Mouse (Mus musculus) cerebellum, adult 9-11 months (tissue): ENCODE results near the gene Lonp2.
A peak's percentile ranks its signal among the peaks of the same experiment; 100 is the strongest.

Experiments used
- DNase-seq: peaks from one replicate; pipeline ENCODE4 v3.0.0; 2022

The Lonp2 gene

DNA sequence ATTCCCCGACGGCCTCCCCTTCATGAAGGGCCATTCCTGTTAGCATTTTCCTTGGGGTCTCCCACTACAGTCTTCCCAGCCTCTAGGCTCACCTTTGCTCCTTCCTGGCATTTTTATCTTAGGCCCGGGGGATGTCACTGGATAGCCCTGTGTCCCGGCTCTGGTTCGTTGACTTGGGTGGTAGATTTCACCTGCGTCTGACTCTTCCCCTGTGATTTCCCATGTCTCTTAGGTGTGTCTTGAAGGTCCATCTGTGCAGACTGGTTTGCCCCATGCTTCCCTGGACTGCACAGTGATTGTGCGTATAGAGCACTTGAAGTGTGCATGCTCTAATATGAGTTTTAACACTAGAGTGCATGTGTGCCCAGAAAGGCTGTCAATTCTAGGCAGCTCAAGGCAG is 1.1 kb downstream of the Lonp2 start:
- DNase-seq, result peak; percentile 18

DNA sequence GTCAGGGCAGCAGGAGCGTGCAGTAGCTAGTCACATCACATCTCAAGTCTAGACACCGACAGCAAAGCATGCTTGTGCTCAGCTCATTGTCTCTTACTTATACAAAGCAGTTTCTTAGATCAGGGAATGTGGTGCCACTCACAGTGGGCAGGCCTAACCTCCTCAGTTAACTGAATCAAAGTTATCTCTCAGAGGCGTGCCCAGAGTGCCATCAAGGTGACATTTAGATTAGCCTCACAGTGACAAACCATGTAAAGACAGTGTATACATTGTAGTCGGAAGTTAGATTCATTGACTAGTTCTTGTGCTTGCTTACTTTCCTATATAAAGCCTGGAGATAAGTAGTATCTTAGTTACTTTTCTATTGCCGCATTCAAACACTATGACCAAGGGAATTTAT is 6.4 kb downstream of the Lonp2 start:
- no peak for DNase-seq

DNA sequence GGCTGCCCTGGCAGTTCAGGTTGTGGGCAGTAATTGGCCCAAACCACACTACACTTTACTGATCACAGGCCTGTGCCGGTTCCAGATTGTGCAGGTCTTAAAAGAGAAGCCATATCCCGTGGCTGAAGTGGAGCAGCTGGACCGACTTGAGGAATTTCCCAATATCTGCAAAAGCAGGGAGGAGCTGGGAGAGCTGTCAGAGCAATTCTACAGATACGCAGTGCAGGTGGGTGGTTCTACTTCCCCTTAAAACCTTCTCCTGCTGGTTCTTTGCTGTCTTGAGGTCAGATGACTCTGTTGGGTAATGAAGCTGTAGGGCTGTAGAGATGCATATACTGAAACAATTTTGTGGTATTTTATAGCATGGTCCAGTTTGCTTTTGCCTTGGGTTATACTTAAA is 7.6 kb downstream of the Lonp2 start:
- no peak for DNase-seq

DNA sequence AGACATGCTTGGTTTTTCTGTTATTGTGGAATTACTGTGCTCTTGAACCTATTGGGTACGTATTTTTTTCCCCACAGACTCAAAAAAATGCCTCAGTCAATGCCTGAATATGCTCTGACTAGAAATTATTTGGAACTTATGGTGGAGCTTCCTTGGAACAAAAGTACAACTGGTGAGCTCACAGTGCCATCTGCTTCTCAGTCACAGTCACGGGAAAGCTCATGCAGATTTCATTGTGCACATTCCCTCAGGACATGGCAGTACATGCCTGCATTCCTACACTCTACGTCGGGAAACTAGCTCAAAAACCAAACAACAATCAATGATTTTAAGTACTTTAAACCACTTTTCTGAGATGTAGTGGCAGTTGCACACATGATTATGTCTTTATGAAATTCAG is 14.0 kb downstream of the Lonp2 start:
- no peak for DNase-seq

DNA sequence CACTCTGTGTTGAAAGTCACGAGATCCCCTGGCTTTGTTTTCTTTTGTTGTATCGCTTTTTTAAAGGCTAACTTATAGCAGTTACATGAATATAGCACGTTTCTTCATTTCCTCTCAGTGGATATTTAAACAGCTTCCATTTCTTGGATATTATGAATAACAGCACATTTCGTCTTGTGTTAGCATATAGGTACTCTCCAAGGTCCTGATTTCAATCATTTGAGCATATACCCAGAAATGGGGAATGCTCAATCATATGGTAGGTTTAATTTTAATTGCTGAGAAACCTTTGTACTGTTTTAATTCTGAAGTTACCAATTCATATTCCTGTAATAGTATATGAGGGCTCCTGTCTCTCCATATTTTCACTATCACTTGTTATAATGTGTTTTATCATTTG is 15.1 kb downstream of the Lonp2 start:
- no peak for DNase-seq

DNA sequence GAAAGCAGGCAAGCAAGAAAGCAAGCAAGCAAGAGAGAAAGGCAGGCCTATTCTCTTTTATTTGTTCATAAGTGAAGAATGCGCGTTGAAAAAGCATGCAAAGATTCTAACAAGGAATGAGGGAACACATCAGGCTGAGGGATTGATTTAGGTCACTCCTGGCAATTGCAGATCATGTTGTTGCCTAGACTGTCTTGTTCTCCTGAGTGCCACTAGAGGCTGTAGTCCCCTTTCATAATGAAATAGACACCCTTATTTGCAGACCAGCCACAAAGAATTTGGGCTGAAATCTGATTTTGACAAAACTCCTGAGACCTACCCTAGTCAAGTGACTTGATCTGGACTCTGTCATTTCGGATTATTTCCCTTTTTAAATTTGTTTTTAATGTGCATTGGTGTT is 18.8 kb downstream of the Lonp2 start:
- DNase-seq, result no peak

DNA sequence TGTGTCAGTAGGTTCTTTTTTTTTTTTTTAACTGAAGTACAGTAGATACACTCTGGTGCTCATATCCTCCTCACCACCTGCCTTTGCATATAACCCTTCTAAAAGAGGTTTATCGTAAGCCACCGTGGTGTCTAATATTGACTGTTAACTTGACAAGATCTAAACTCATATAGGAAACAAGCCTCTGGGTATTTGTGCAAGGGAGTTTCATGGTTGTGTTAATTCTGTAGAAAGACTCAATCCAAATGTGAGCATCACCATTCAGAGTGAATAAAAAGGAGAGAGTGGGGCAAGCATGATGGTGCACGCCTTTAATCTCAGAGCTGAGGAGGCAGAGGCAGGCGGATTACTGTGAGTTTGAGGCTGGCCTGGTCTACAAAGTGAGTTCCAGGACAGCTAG is 20.8 kb downstream of the Lonp2 start:
- DNase-seq, result no peak

DNA sequence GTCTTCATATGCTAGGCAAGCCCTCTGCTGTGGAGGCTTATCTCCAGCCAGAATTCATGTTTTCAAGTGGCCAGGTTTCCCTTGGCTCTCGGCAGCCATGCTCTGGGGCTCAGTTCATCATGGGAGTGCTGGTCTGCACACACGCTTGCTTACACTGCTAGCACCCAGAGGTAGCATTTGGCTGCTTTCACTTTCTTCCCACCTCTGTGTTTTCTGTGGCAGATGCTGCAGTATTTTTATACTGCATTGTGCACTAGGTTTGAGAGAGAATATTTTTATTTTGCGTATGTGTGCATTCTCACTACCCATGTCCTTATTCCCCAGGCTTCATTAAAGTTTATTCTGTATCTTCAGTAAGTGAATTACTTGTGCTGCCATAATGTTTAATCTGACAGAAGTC is 23.9 kb downstream of the Lonp2 start:
- DNase-seq, result no peak

DNA sequence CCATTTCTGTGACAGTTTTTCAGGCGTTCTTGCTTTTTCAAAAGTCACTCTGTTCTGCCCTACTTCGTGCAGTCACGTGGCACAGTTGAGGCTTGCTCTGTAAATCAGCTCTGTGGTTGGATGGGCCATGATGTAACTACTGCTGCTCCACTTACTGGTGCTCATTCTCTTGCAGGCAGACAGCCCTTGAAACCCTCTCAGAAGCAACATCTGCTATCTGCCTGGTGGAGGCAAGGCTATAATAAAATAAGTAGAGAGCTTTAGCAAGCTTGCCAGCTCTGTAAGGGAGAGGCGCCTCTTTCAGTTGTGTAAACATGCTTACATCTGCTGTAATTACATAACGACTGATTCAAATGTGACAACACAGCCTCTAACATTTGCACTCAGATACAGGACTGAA is 27.6 kb downstream of the Lonp2 start:
- DNase-seq, result peak; percentile 36

DNA sequence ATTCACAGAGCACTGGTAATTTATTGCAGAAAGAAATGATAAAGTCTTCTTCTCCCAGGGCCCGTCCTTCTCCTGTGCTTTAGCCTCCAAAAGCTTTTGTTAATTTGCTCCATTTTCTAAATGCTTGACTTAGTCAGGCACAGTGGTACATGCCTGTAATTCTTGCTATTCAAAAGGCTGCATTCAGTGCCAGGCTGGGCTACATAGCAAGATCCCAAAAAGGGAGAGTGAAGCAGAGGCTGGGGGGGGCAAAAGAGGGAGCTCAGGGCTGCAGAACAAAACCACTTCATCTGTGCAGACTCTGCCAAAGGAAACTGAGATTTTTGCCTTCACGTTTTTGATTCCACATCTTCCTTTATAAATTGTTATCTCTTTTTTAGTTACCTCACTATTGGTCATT is 28.7 kb downstream of the Lonp2 start:
- no peak for DNase-seq

DNA sequence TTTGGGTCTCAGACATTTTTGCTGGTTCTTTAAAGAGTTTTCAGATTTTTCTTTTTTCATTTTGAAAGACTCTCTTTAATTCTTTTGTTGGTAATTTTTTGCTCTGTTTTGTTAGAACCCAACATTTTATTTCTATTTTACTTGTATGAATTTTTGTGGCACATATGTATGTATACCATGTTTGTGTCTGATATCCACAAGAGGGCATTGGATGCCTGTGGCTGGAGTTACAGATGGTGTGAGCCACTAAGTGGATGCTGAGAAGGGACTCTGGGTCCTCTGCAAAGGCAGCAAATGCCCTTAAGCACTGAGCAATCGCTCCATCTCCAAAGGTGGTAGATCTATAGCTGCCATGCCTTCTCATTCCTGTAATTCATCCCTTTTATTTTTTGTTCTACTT is 30.7 kb downstream of the Lonp2 start:
- no peak for DNase-seq

DNA sequence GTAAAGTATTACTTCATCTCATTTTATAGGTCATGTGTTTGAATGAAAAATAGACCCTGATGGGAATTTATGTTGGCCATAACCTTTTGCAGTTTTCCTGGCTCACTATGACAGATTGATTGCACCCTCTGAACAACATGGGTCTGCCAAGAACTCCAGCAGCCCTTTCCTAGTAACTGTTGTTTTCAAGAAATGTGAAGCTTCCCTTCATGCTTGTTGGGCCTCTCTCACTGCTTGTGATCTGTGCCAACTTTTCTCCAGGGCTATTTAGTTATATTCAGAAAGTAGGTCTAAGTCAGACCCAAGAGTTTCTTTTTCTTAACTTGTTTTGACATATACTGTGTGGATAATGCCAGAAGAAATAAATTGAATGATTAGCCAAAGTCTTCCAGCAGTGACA is 44.9 kb downstream of the Lonp2 start:
- DNase-seq, result no peak

DNA sequence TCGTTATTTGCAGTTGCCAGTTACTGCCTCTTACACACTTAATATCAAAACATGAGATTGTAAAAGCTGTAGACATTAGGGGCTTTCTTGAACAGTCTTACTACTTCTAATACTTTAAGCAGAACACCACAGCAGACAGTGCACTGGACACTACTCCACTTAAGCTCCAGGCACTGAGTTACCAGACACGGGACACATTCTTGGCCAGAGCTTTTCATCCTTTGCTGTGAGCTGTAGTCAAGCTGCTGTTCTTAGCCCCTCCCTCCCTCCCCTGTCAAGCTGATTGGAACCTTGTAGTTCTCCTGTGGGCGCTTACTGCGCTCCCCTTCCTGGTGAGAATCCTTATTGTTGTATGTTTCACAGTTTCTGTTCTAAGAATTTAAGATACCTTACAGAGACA is 45.4 kb downstream of the Lonp2 start:
- no peak for DNase-seq

DNA sequence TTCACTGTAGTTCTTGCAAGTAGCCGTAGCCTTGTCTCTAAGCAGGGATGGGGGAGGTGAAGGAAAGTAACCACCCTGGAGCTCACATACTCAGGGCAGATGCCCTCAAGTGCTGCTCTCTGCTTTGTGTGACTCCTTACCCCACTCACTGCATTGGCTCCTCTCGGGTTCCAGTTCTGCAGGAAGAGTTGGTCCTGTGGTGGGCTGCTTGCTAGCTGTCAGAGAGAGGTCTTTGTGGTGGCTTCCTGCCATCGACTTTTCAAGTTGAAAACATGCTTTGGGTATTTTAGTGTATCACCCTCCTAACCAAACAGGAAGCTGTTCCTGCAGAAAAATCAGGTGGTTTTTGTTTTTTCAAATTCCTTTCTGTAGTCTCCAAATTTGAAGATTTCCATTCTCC is 62.8 kb downstream of the Lonp2 start:
- no peak for DNase-seq

DNA sequence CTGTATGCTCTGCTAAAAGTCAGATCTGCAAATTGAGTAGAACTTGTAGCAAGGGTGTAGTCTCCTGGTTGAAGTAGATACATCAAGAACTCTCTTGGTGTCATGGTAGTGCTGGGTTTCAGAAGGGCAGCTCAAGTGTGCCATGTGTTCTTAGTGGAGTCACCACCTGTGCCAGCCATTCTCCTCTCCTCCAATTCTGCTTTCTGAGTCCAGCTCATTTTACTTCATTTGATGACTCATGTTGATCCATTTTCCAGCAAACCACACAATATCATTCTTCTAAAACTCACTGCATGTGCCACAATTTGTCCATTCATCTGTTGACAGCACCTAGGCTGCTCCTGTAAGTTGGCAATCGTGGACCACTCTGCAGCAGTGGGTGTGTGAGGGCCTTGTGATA is 68.3 kb downstream of the Lonp2 start:
- DNase-seq, result no peak

DNA sequence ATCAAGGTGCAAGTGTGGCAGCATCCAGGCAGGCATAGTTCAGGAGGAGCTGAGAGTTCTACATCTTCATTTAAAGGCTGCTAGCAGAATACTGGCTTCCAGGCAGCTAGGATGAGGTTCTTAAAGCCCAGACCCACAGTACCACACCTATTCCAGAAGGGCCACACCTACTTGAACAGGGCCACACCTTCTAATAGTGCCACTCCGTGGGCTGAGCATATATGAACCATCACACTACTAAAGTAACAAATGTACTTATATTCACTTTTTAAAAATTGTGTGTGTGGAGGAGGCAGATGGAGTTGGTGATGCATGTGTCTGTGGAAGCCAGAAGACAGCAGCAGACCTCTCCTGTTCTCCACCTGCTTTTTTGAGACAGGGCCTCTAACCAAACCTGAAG is 70.2 kb downstream of the Lonp2 start:
- no peak for DNase-seq

DNA sequence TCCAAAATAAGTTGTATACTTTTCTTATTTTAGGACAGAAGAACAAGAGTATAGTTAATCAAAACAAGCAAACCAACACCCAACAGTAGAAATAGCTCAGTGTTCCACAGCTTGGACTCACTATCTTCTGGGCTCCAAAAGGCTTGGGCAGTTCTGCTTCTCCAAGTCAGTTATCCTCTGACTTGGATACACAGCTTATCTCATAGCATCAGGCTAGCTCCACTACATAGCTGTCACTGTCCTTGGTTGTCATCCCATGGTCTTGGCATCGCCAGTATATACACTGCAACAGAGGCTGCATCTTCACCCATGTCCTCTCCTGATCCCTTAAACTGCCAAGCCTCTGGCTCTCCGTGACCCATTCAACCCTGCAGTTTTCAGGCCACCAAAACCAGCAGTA is 71.9 kb downstream of the Lonp2 start:
- no peak for DNase-seq

DNA sequence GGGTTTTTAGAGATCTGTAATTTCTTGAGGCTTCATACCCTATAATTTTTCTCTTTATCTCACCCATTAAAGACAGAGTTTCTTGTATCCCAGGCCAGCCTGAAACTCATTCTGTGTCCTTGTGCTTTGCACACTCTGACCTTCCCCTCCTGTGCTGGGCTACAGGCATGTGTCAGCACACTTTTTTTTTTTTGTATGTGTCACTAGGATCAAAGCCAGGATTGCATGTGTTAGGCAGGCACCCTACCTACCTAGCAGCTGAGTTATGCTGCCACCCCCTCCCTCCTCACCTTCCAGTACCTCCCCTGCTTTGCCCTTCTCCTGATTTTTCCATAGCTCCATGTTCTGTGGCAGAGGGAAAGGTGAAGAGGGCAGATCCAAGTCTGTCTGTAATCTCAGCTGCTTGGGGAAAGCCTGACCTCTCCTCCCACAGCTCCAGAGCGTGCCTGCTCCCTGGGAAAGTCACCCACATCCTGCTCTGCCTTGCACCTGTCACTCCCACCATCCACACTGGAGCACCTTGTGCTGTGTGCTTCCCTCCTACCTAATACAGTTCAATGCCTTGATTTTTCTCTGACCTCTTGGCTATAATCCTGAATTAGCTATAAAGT is 75.1 kb downstream of the Lonp2 start:
- no peak for DNase-seq

DNA sequence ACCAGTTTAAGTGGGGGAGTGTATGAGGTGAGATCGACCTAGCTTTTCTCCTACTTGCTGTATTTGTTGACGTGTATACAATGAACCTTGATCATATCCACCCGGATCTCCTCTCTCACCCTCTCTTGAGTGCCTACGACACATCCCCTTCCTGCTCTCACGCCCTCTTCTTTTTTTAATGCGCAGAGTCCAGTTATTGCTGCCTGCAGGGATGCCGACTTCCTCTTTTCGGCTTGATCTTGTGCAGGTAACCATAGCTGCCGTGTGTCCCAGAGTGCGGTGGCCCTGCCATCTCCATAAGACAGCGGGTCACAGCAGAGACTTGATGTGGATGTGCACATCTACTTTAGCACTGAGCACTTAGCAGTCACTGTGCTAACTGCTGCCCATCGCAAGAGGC is 75.6 kb downstream of the Lonp2 start:
- DNase-seq, result no peak

DNA sequence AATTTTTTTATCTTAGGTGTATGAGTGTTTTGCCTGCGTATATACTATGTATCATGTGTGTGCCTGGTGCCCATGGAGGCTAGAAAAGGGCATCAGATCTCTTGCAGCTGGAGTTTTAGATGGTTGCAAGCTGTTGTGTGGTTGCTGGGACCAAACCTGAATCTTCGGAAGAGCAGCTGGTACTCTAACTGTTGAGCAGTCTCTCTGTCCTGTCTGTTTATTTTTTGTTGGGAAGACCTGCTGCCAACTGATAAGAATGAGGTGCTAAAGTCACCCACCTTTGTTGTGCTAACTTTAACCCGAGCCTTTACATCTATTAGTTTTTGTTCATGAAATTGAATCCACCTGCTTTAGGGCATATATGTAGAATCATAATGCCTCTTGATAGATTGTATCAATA is 78.6 kb downstream of the Lonp2 start:
- no peak for DNase-seq

DNA sequence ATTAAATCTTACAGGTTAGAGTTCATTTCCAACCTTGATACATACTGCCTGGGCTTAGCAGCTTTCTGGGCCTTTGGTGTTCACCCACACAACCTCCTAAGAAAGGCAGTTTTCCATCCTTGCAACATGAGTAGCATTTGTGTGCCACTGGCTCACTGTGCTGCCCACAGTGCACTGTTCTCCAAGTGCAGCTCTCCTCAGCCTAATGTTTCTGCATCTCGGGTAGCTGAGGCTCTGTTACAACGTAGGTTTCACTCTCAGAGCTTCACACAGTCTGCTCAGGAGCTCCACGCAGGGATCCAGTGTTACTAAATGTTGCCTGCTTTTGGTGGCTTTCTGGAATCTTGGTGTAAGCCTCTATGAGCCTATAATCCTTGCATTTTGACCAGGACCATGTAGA is 81.5 kb downstream of the Lonp2 start:
- DNase-seq, result no peak

DNA sequence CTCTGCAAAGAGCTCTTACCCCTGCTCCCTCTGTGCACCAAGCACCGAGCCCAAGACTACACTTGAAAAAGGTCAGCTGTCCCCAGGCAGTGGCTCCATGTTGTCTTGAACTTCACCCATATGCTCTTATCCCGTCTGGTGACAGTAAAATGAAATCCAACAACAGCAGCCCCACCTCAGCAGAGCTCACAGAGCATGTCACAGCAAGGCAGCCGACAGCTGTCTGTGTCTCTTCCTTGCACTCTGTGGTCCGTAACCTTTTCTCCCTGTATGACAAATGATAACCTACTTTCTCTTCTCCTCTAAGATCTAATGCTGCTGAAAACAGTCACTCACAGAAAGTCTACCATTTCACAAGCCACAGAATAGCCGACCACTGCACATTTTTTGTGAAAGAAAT is 82.9 kb downstream of the Lonp2 start:
- no peak for DNase-seq

DNA sequence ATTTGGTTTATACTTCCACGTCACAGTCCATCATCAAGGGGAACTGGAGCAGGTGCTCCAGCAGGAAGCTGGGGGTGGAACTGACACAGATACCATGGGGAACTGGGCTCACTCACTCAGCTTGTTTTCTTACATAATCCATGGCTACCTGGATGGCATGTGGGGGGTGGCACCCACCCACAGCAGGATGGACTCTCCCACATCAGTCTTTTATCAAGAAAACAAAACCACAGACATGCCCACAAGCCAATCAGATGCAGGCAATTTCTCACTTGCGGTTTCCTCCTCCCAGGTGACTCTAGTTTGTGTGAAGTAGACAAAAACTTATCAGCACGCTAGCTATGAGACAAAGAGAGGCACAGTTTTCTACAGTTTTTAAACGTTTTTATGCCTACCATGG is 84.0 kb downstream of the Lonp2 start:
- DNase-seq, result no peak

DNA sequence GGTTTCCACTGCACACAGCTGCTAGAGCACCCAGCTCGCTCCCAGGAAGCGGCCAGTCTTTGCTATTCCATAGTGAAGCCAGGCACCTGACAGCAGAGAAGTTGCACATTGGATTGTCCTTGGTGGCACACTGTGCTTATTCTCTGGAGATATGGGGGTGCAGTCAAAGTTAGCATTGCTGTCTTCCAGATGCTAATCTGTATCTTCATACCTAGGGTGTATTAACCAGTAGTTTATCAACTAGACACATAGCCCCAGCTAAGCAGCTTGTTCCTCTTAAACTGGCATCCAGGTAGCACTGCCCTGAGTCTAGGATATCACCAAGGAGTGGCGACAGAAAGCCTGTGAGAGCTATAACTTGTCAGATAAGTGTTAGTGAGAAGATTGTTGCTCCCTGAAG is 88.8 kb downstream of the Lonp2 start:
- DNase-seq, result no peak

DNA sequence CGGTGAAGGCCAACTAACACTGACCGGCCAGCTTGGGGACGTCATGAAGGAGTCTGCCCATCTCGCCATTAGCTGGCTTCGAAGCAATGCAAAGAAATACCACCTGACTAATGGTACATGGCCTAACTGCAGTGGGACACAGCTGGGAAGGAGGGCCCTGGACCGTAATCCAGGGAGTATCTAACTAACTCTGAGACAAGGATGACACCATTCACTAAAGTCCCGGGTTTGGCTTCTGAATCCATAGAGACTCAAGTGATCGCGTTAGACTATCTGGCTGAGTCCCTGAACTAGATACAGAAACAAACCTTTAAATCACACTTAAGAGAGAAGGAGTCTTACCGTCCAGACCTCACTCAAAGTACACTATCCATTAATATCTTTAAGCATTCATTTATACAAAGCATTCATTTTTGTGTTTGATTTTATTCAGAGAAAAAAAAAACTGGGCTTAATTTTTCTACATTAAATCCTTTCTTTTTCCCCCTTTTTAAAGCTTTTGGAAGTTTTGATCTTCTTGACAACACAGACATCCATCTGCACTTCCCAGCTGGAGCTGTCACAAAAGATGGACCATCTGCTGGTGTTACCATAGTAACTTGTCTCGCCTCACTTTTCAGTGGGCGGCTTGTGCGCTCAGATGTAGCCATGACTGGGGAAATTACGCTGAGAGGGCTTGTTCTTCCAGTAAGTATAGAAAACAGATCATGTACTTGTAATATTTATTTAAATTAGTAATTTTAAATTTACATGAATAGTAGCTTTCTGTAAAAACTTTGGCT is 89.8 kb downstream of the Lonp2 start:
- DNase-seq, result peak; percentile 63
